ENCODE assay signal across 8 mouse cellular contexts in the genomic region with DNA sequence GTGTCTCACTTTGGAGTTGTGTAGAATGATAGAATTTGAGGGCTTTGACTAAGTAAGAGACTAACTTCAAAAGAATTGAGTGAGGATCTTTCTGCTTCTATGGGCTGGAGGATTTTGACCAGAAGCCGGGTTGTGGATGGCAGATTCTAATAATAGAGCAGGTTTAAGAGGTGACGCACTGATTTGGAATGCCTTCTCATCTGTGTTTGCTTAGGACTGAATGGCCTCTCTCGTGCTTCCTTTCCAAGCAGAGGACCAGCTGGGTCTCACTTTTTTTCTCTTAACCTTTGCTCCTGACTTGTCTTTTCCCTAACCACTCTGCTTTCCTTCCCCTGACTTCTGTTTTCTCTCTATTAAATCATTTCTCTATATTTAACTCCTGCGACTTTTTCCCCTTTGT.
DNase-seq lines count a peak whose midpoint lies in the region.

No protein-coding gene starts in this region.

- intact Hi-C loops in heart, postnatal 25 days (cut with DNase I), result loop anchor here (5.0 kb wide), 1 partner anchor 66 kb away; no protein-coding TSS in a partner anchor
- intact Hi-C loops in left cerebral cortex, postnatal 36 days (cut with DNase I), result no loop called here
- intact Hi-C loops in left cerebral cortex, postnatal 10 days (cut with DNase I), result no loop called here

- peak; percentile 62 for DNase-seq in gastrocnemius, adult 18-20 months (ENCODE audit: low spot score)
- no peak for DNase-seq in gastrocnemius, postnatal 25 days
- peak; percentile 71 for DNase-seq in embryo, embryonic 10.5 days (ENCODE audit: low spot score)
- peak; percentile 16 for DNase-seq in heart, postnatal 25 days (ENCODE audit: low spot score)
- DNase-seq in lung, postnatal 10 days, result peak; percentile 76
- DNase-seq in testis, postnatal 10 days (ENCODE audit: low spot score), result no peak
- no peak for DNase-seq in left cerebral cortex, postnatal 36 days (ENCODE audit: low spot score in 2 of 2)
- DNase-seq in left cerebral cortex, postnatal 10 days (ENCODE audit: extremely low spot score in 1 of 2, low spot score in 2 of 2), result no peak

Comparison
In these comparisons a context has a peak if more than half of its experiments do, and no peak if none do; other contexts are left out.
1. DNase-seq: peak in gastrocnemius, adult 18-20 months (single experiment), embryo, embryonic 10.5 days (single experiment), heart, postnatal 25 days (single experiment) and lung, postnatal 10 days (single experiment); none in gastrocnemius, postnatal 25 days (single experiment), testis, postnatal 10 days (single experiment), left cerebral cortex, postnatal 36 days (0 of 2) and left cerebral cortex, postnatal 10 days (0 of 2).